Mouse (Mus musculus): ENCODE results near the gene Spata7.

Spata7 gene

DNA sequence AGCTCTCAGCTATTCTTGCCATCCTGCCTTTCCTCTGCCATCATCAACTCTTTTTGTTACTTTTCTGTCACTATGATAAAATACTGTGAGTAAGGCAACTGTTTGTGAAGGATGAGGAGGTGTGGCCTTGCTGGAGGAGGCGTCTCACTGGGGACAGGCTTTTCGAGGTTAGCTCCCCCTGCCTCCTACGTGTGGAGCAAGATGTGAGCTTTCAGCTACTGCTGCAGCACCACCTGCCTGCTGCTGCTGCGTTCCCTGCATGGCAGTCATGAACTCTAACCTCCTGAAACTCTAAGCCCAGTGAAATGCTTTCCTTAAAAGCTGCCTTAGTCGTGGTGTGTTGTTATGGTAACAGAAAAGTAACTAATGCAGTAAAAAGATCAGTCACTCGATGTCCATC, 45.9 kb downstream of the Spata7 start:
- DNase-seq, result no peak

DNA sequence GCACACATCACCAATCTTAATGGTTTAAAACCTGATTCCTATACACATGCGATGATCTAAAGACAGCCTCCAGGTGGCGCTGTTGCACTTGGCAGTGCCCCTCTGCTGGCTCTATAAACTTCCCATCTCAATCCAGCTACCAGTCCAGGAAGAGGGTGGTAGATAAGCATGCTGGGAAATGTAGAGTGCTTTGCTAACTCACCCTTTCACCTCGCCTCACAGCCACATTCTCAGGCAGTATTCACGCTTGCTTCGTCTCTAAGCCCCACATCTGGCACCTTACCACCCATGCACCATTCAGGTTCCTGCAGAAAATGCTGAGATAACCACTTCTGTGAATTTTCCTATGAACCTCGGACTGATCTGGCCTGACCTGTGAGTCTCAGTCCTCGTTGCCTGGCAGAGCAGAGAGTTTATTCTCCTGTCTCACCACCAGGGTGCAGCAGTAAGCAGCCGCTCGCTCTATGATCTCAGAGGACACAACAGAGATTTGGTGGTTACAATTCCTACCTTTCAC, 46.7 kb downstream of the Spata7 start:
- peak; percentile 86 for DNase-seq

DNA sequence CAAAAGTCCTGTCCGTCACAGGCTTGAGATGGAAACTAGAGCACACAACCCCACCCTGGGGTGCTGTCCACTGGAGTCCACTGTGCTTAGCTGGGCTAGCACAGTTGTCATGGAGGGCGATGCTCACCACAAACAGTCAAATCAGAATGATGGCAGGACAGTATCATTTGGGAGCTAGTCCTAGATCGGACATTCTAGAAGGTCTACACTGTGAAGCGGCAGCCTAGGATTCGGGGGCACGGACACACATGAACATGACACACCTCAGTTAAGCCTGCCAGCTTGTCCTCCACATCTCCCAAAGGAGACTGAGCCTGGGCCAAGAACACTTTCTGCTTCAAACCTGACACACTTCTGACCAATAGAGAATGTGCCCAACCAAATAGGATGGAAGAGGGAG, 48.9 kb downstream of the Spata7 start:
- DNase-seq, result no peak

DNA sequence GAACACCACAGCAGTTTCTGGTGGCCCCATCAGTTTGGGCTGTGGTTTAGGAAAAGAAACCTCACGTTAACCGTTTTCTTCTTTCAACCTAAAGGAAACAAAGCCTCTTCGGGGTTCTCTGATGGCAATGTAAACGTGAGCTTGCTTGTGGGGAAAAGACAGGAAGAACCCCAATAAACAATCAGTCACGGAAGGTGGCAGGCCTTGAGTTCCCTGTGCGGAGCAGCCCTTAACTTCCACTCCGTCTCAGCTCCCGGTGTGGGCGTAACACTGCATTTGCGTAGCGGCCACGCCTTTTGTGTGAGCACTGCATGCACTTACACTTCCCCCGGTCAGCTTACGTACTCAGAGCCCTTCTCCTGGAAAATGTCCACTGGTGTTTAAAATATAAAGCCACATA, 49.4 kb downstream of the Spata7 start:
- no peak for DNase-seq

DNA sequence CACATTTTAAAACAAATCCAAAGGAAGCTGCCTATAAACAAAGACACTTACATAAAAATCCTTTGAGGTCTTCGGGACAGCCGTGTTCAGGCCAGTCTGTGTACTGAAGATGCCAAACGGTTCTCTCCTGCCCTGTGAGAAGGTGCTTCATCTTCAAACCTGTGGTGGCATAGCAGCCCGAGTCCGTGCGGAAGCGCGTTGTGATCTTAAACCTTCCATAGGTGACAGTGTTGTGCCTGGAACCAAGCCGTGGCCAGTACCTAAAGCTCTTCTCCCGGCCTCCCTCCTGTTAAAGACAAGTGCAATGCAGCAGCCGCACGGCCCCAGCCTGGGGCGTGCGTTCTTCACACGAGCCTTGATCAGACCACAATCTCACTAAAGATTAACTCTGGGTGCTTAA, 51.9 kb downstream of the Spata7 start:
- no peak for DNase-seq

DNA sequence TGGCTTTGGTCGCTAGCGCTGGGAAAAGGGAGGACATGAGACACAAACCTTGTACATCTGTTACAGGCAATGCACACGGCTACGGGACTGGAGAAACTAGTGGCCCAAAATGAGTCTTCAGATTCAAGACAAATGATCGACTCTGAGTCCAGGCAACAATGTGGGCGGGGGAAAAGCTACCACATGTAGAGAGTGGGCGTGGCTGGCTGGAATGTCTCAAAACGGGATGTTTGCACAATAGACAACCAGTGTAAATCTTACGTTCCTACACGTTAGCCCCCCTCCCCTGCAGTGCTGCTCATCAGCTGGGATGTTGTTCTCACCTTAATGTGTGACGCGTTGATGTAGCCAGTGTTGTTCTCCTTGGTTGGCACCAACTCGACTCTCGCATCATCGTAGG, 54.2 kb downstream of the Spata7 start:
- DNase-seq, result no peak

DNA sequence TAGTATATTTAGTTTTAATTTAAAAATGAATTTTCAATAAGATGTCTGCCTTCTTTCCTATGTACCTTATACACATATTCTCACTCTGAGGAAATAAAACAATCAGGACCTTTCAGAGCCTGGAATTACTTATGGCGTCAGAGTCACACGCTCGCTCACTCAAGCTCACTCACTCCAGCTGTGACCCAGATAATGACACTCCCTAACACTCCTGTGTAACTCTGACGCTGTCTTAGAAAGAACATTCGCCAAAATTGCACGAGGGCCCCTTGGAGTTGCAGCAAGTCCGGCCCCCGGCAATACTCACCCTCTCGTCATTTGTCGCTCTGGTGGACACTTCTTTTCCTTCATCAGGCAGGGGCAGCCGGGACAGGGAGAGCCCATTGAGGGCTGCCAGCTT, 55.2 kb downstream of the Spata7 start:
- no peak for DNase-seq

DNA sequence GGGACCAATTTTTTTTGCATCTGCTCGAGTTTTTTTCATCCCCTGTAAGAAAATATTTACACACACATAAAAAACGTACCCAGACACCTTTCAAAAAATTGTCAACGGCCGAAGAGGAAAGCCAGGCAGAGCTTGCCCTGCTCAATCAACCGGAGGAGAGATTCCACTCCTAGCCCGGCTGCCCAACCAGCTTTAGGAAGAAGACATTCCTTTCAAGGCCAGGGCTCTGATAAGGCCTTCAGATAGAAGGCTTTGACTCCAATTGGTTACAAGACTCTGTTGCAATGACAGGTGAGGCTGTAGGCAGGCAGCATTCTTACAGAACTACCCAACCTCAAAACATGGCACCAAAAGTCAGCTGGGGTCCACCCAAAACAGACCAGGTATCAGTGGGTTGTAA, 55.6 kb downstream of the Spata7 start:
- DNase-seq, result no peak

DNA sequence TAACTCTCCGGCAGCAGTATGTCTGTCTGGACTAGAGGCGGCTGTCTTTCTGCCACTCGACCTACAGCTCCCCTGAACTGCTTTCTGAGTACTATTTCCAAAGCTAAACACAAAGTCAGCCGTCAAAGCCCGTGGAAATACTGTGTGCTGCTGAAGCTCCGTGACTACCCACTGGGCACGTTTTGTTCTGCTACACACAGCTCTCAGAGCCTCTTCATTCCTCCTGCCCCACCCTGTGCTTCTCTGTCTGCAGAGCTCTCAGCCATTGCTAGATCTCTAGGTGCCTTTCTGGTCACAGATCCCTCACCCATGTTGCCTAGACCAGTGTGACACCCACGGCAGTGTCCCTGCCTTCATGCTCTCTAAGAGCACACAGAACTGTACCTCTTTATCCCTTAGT, 62.3 kb downstream of the Spata7 start:
- no peak for DNase-seq

DNA sequence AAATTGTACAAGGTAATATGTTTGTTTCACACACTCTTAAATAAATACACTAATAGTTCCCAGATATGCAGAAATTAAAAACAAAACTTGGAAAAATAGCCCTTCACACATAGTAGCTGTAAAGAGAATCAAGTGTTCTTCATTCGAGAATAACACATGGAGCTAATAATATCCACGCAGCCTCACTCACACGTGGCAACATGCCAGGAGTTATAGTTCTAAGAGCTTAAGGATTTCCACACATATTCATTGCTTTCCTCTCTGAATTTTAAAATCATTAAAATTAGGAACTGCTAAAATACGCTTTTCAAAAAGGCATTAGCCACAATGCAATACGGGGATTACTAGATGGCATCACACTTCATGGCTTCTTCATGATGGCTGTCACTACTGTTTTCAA, 69.2 kb downstream of the Spata7 start:
- no peak for DNase-seq

DNA sequence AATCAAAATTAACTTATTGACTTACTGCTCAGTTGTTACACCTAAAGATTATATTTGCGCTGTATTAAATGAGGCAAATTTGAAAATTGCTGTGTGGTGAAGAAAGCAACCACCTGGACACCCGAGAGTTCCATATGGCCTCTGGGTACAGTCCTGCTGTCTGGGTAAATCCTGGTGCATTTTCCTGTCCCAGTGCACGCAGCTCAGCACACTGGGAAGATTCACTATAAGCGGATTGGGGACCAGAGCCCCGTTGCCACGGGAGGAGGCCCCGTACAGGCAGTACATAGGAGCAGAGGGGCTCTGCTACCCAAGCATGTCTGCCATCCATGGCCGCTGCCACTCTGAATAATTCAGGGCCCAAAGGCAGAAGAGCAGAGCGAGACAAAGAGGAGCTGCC, 73.6 kb downstream of the Spata7 start:
- DNase-seq, result no peak

DNA sequence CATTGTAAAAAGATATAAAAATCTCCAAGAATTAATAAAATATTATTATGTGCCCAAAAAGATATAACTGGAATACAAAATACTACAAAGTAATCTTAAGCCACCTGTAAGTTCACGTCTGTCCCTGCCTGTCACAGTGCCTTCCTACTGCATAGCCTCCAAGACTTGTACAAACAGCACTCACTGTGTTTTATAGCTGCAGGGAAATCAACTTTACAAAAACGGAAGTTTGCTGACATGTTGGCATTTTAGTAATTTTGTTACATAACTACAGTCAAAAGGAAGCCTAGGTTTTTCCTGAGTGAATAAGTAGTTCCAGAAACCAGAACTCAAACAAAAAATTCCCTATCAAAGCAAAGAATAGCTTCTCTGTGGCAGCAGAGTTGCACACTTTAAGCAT, 75.6 kb downstream of the Spata7 start:
- no peak for DNase-seq

DNA sequence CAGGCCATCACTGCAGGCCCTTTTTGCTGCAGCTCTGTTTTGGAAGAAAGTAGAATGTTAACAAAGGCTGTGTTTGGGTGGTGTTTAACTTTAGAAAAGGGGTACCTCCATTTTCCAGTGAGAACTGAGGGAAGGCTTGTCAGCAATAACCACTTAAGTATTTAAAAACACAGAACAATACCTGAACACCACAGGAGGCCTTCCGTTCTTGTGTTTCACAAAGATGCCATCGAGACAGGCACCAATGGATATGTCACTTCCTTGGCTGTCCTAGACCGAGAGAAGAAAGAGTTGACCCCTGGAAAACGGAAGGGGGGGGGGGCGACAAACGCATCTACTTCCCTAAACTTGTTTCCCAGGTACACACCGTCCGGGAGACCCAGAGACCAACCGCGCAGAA, 76.0 kb downstream of the Spata7 start:
- no peak for DNase-seq

DNA sequence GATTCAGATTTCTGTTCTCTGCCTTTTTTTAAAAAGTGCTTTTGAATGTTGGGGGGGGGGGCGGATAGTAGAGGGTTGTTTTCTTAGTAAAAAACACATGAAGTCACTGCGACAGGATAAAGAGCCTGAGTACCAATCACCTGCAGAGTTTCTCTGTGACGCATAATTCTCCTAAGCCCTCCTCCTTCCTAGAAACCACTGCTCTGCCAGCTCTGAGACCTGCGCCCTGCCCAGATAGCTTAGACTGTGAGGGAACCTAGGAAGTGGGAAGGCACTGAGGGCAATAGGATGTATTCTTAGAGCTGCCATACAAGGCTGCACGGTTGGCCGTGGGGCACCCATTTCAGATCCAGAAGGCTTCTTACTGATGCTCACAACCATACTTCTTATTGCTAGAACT, 84.9 kb downstream of the Spata7 start:
- DNase-seq, result no peak

DNA sequence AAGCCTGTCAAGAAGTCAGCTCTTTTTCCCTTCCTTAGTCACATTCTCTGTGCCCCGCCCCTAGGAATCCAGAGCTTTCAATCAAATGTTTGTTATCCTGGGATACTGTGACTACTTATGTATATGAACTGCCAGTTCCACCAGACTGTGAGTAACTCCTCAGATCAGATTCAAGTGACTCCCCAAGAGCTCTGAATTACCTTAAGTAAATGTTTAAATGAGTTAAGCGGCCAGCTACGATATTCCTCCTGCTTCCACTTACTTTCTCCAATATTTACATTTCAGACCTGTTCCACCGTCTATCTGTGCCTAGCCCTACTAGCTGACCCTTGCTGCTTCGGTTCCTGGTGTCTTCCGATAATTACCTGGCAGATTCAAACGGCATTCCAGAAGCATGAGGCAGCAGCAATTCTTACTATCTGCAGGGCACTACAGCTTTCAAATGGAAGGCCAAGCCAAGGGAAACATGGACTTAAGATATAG, 85.7 kb downstream of the Spata7 start:
- no peak for DNase-seq

DNA sequence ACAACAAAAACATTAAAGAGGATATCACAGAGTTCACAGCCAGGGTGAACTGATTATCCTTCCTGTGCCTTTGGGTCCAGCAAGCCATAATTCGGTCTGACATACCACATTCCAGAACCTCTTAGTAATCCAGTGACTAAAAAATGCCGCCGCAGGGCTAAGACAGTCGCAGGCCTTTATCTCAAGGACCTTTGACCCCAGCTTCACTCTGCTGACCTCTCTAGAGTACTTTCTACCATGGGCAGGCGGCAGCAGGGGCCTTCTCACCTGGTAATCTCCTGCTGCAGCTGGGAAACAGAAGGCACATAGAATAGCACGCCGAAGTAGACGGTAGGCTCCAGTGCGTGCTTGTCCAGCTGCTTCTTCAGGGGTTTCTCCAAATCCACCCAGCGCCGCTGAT, 86.8 kb downstream of the Spata7 start:
- DNase-seq, result peak; percentile 53

DNA sequence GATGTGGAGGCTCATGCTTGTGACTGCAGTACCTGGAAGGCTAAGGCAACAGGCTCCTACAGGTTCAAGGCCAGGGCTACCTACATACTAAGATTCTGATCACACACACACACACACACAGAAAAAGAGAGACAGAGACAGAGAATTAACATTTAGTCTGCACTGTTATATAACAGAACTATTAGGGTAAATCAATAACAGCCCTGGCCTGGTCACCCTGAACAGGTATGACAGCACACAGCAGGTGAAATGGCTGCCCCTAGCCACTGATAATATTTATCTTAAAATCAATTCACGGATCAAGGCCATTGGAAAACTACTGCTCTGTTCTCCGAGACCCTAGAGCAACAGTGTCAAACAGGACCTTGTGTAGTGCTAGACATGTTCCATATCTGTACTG, 88.2 kb downstream of the Spata7 start:
- no peak for DNase-seq
